Mouse (Mus musculus) adrenal gland (tissue): ENCODE measurements at regions not wholly inside any gene's neighbourhood (a gene's known extent, or its start where the extent isn't known, plus 50 kb on each side); places are given as distances from the start of the nearest gene placed in this dataset.
"Not testable (repeated sequence)": the region's sequence is repeated elsewhere in the genome, so short reads cannot be mapped to it uniquely, and the experiment has no call there.

Experiments
- intact Hi-C: fragments of 180-260 bp; cut with DNase I; formaldehyde crosslinking; loops from one replicate; pipeline ENCODE4 v1.15.1; 2025

- intact Hi-C loops: no loop called here
These were observed 58.1 kb upstream of the Slc1a4 start for GRCm38 (mm10) chr11:20390622-20391021.

GRCm38 (mm10) chr11:20393302-20393701 is 60.8 kb upstream of the Slc1a4 start:
- intact Hi-C loops: not testable (repeated sequence)

- intact Hi-C loops: not testable (repeated sequence)
These were observed 61.3 kb upstream of the Slc1a4 start for GRCm38 (mm10) chr11:20393807-20394206.

GRCm38 (mm10) chr11:20395848-20396203 is 63.3 kb upstream of the Slc1a4 start:
- intact Hi-C loops: loop anchor here (5.0 kb wide), 1 partner anchor 64 kb away; the partner anchor contains the start of gene Slc1a4

GRCm38 (mm10) chr11:20396204-20396848 is 63.8 kb upstream of the Slc1a4 start:
- intact Hi-C loops: loop anchor here (5.0 kb wide), 1 partner anchor 64 kb away; the partner anchor contains the start of gene Slc1a4

GRCm38 (mm10) chr11:20396884-20397283 is 64.4 kb upstream of the Slc1a4 start:
- intact Hi-C loops: loop anchor here (5.0 kb wide), 1 partner anchor 65 kb away; the partner anchor contains the start of gene Slc1a4

- intact Hi-C loops: loop anchor here (2.0 to 5.0 kb wide), 2 partner anchors 268 to 583 kb away; no protein-coding TSS in a partner anchor
These were observed 68.1 kb upstream of the Slc1a4 start for GRCm38 (mm10) chr11:20400302-20401234.

- intact Hi-C loops: loop anchor here (2.0 to 5.0 kb wide), 3 partner anchors 99 to 586 kb away; no protein-coding TSS in a partner anchor
These were observed 70.9 kb upstream of the Slc1a4 start for GRCm38 (mm10) chr11:20403456-20403855.

GRCm38 (mm10) chr11:20404476-20404875 is 72.0 kb upstream of the Slc1a4 start:
- intact Hi-C loops: loop anchor here (5.0 kb wide), 1 partner anchor 587 kb away; no protein-coding TSS in a partner anchor

- intact Hi-C loops: no loop called here
These were observed 85.6 kb upstream of the Slc1a4 start for GRCm38 (mm10) chr11:20418141-20418540.

- intact Hi-C loops: no loop called here
These were observed 88.4 kb upstream of the Slc1a4 start for GRCm38 (mm10) chr11:20420876-20421275.

GRCm38 (mm10) chr11:20436057-20436456 is 103.5 kb upstream of the Slc1a4 start:
- intact Hi-C loops: no loop called here

GRCm38 (mm10) chr11:20442476-20442875 is 100.6 kb upstream of the Sertad2 start:
- intact Hi-C loops: no loop called here

- intact Hi-C loops: no loop called here
These were observed 97.8 kb upstream of the Sertad2 start for GRCm38 (mm10) chr11:20445061-20445902.

GRCm38 (mm10) chr11:20445903-20446264 is 97.2 kb upstream of the Sertad2 start:
- intact Hi-C loops: no loop called here

- intact Hi-C loops: loop anchor here (10.0 kb wide), 1 partner anchor 462 kb away; no protein-coding TSS in a partner anchor
These were observed 90.2 kb upstream of the Sertad2 start for GRCm38 (mm10) chr11:20452901-20453300.

GRCm38 (mm10) chr11:20453786-20454185 is 89.3 kb upstream of the Sertad2 start:
- intact Hi-C loops: loop anchor here (2.0 to 10.0 kb wide), 2 partner anchors 237 to 461 kb away; no protein-coding TSS in a partner anchor

- intact Hi-C loops: loop anchor here (2.0 to 10.0 kb wide), 5 partner anchors 137 to 460 kb away; partner anchors contain the start of gene Aftph
These were observed 87.8 kb upstream of the Sertad2 start for GRCm38 (mm10) chr11:20455085-20455864.

GRCm38 (mm10) chr11:20455865-20456648 is 87.0 kb upstream of the Sertad2 start:
- intact Hi-C loops: loop anchor here (2.0 to 10.0 kb wide), 5 partner anchors 136 to 459 kb away; partner anchors contain the start of gene Aftph
